Mouse (Mus musculus) lung, adult 2 months (tissue): ENCODE measurements around the gene Ccdc62.

Experiments
- CTCF ChIP-seq: fragments of 200-500 bp; IDR thresholded peaks from 2 replicates; pipeline ENCODE4 v1.5.1; 2011; ENCODE audit warnings: mild to moderate bottlenecking, low read length, control low read depth; ENCODE audit not compliant: insufficient read depth
- POLR2A ChIP-seq: fragments of 200-500 bp; IDR thresholded peaks from 2 replicates; pipeline ENCODE4 v1.6.1; 2011; ENCODE audit warnings: low read depth, mild to moderate bottlenecking, control low read depth, low read length, borderline replicate concordance; ENCODE audit errors: extremely low read depth

- TF ChIP-seq POLR2A (no peak), CTCF (no peak)
These were observed 36.3 kb downstream of the Ccdc62 start for GRCm38 (mm10) chr5:123966759-123967158.
